Mouse (Mus musculus) erythroblast, adult 5-6 weeks (primary cell): ENCODE data around the gene Rusc2. TPM values are rescaled to one million over a fixed set of nuclear protein-coding genes. Genes with fewer than 3 reads are reported as not detected.

ENCODE experiments used
- ATAC-seq: replicated peaks from 2 replicates; pipeline ENCODE4 v1.8.0; 2016; ENCODE audit warnings: moderate number of reproducible peaks, mild to moderate bottlenecking, moderate TSS enrichment, inconsistent platforms; ENCODE audit not compliant: poor library complexity, low FRiP score, severe bottlenecking
- total RNA-seq, 2 experiments: library from RNA; stranded (forward) in 1 of 2; stranded (reverse) in 1 of 2; fragments of 150-400 nt in 1 of 2; fragments of 200-764, 138-1000 nt in 1 of 2; gene quantifications; 2 replicates each; pipeline versions ENCODE4 v1.2.3 to v1.2.4; 2015 to 2017; ENCODE audit warnings: low replicate concordance in 2 of 2

Rusc2 gene
- total RNA-seq, 2 experiments from 2014 or later: 0.17 TPM; not detected in 1

- no peak for ATAC-seq
Measured at GRCm38 (mm10) chr4:43476604-43477003, 94.8 kb downstream of the Rusc2 start.

Other genes starting within 250 kb of the Rusc2 start
- not detected in 2 replicates for gene Atp8b5, start 114.8 kb upstream of the Rusc2 start, total RNA-seq (2015; ENCODE audit: low replicate concordance)
- 2.0 TPM in 1 of 2 replicates, not detected in the other for gene Atp8b5, start 114.8 kb upstream of the Rusc2 start, total RNA-seq (2017; ENCODE audit: low replicate concordance)
- gene Fam166b, start 47.2 kb downstream of the Rusc2 start, total RNA-seq (2015; ENCODE audit: low replicate concordance): not detected in 2 replicates
- gene Fam166b, start 47.2 kb downstream of the Rusc2 start, total RNA-seq (2017; ENCODE audit: low replicate concordance): not detected in 2 replicates
- gene Tesk1, start 60.0 kb downstream of the Rusc2 start, total RNA-seq (2015; ENCODE audit: low replicate concordance): 1.7 and 2.3 TPM in 2 replicates
- 0.98 and 1.5 TPM in 2 replicates for gene Tesk1, start 60.0 kb downstream of the Rusc2 start, total RNA-seq (2017; ENCODE audit: low replicate concordance)
- 2.1 and 2.3 TPM in 2 replicates for gene Cd72, start 72.6 kb downstream of the Rusc2 start, total RNA-seq (2015; ENCODE audit: low replicate concordance)
- 0.43 and 7.9 TPM in 2 replicates for gene Cd72, start 72.6 kb downstream of the Rusc2 start, total RNA-seq (2017; ENCODE audit: low replicate concordance)
- not detected in 2 replicates for gene Sit1, start 101.8 kb downstream of the Rusc2 start, total RNA-seq (2015; ENCODE audit: low replicate concordance)
- not detected in 2 replicates for gene Sit1, start 101.8 kb downstream of the Rusc2 start, total RNA-seq (2017; ENCODE audit: low replicate concordance)
- gene Ccdc107, start 110.9 kb downstream of the Rusc2 start, total RNA-seq (2015; ENCODE audit: low replicate concordance): 4.6 and 17.1 TPM in 2 replicates
- 5.2 and 36.1 TPM in 2 replicates for gene Ccdc107, start 110.9 kb downstream of the Rusc2 start, total RNA-seq (2017; ENCODE audit: low replicate concordance)
- 22.4 and 40.9 TPM in 2 replicates for gene Arhgef39, start 117.7 kb downstream of the Rusc2 start, total RNA-seq (2015; ENCODE audit: low replicate concordance)
- gene Arhgef39, start 117.7 kb downstream of the Rusc2 start, total RNA-seq (2017; ENCODE audit: low replicate concordance): 18.0 and 29.2 TPM in 2 replicates
- gene Car9, start 125.0 kb downstream of the Rusc2 start, total RNA-seq (2015; ENCODE audit: low replicate concordance): 0.63 TPM in 1 of 2 replicates, not detected in the other
- gene Car9, start 125.0 kb downstream of the Rusc2 start, total RNA-seq (2017; ENCODE audit: low replicate concordance): 0.56 and 0.77 TPM in 2 replicates
- gene Tpm2, start 141.8 kb downstream of the Rusc2 start, total RNA-seq (2015; ENCODE audit: low replicate concordance): not detected in 2 replicates
- 3.3 and 4.9 TPM in 2 replicates for gene Tpm2, start 141.8 kb downstream of the Rusc2 start, total RNA-seq (2017; ENCODE audit: low replicate concordance)
- 1.7 and 6.7 TPM in 2 replicates for gene Creb3, start 180.4 kb downstream of the Rusc2 start, total RNA-seq (2015; ENCODE audit: low replicate concordance)
- gene Creb3, start 180.4 kb downstream of the Rusc2 start, total RNA-seq (2017; ENCODE audit: low replicate concordance): 35.8 and 52.6 TPM in 2 replicates
- gene Tln1, start 180.7 kb downstream of the Rusc2 start, total RNA-seq (2015; ENCODE audit: low replicate concordance): 47.8 and 86.3 TPM in 2 replicates
- gene Tln1, start 180.7 kb downstream of the Rusc2 start, total RNA-seq (2017; ENCODE audit: low replicate concordance): 197 and 262 TPM in 2 replicates
- gene Rgp1, start 196.7 kb downstream of the Rusc2 start, total RNA-seq (2015; ENCODE audit: low replicate concordance): 8.6 and 10.6 TPM in 2 replicates
- 5.7 and 8.9 TPM in 2 replicates for gene Rgp1, start 196.7 kb downstream of the Rusc2 start, total RNA-seq (2017; ENCODE audit: low replicate concordance)
- 4.2 and 7.3 TPM in 2 replicates for gene Gba2, start 196.9 kb downstream of the Rusc2 start, total RNA-seq (2015; ENCODE audit: low replicate concordance)
- 7.4 and 12.0 TPM in 2 replicates for gene Gba2, start 196.9 kb downstream of the Rusc2 start, total RNA-seq (2017; ENCODE audit: low replicate concordance)
- gene Msmp, start 202.5 kb downstream of the Rusc2 start, total RNA-seq (2015; ENCODE audit: low replicate concordance): not detected in 2 replicates
- gene Msmp, start 202.5 kb downstream of the Rusc2 start, total RNA-seq (2017; ENCODE audit: low replicate concordance): not detected in 2 replicates
- not detected in 2 replicates for gene Npr2, start 250.0 kb downstream of the Rusc2 start, total RNA-seq (2015; ENCODE audit: low replicate concordance)
- 1.9 TPM in 1 of 2 replicates, not detected in the other for gene Npr2, start 250.0 kb downstream of the Rusc2 start, total RNA-seq (2017; ENCODE audit: low replicate concordance)